Mouse (Mus musculus) embryonic facial prominence, embryonic 15.5 days (tissue): ENCODE measurements around the gene Fbln1. TPM values are rescaled to one million over a fixed set of nuclear protein-coding genes. Genes with fewer than 3 reads are reported as not detected.
A peak's percentile ranks its signal among the peaks of the same experiment; 100 is the strongest.

Experiments
- ATAC-seq: fragments of 200-750 bp; cut with Nextera tagmentation; 2 replicates; pipeline ENCODE4 v1.8.0; 2017; ENCODE audit warnings: low read depth, moderate TSS enrichment; ENCODE audit not compliant: insufficient number of reproducible peaks, low FRiP score, low TSS enrichment
- H3K27ac ChIP-seq: fragments of 300-500 bp; sonication (generic); replicated peaks from 2 replicates; pipeline ENCODE4 v1.5.1; 2015; ENCODE audit warnings: mild to moderate bottlenecking, inconsistent platforms
- H3K27me3 ChIP-seq: fragments of 300-500 bp; sonication (generic); 2 replicates; pipeline ENCODE4 v1.6.1; 2015; ENCODE audit warnings: inconsistent platforms
- H3K36me3 ChIP-seq: fragments of 300-500 bp; sonication (generic); 2 replicates; pipeline ENCODE4 v1.6.1; 2015; ENCODE audit warnings: mild to moderate bottlenecking, inconsistent platforms
- H3K4me1 ChIP-seq: fragments of 300-500 bp; sonication (generic); 2 replicates; pipeline ENCODE4 v1.6.1; 2015; ENCODE audit warnings: inconsistent platforms
- H3K4me2 ChIP-seq: fragments of 300-500 bp; sonication (generic); replicated peaks from 2 replicates; pipeline ENCODE4 v1.6.1; 2015; ENCODE audit warnings: mild to moderate bottlenecking, inconsistent platforms
- H3K4me3 ChIP-seq: fragments of 300-500 bp; sonication (generic); replicated peaks from 2 replicates; pipeline ENCODE4 v1.5.1; 2015; ENCODE audit warnings: mild to moderate bottlenecking, inconsistent platforms
- H3K9ac ChIP-seq: fragments of 300-500 bp; sonication (generic); 2 replicates; pipeline ENCODE4 v1.6.1; 2015; ENCODE audit warnings: inconsistent platforms
- H3K9me3 ChIP-seq: fragments of 300-500 bp; sonication (generic); replicated peaks from 2 replicates; pipeline ENCODE4 v1.6.1; 2016; ENCODE audit warnings: inconsistent platforms
- WGBS: fragments of 180-500 bp; shearing (Covaris S2); methylation state at CpG from one replicate; pipeline ENCODE4 v1.1.7; 2015; 5-methylcytosine and 5-hydroxymethylcytosine counted together
- polyA plus RNA-seq: library from polyadenylated mRNA; unstranded; fragments of >200 nt; fragmentation: Nextera tagmentation; extraction: Ambion mirVana; gene quantifications from 2 replicates; pipeline ENCODE4 v1.2.1, GENCODE M21; 2015

The Fbln1 gene
- 258 and 266 TPM in 2 replicates for polyA plus RNA-seq

DNA sequence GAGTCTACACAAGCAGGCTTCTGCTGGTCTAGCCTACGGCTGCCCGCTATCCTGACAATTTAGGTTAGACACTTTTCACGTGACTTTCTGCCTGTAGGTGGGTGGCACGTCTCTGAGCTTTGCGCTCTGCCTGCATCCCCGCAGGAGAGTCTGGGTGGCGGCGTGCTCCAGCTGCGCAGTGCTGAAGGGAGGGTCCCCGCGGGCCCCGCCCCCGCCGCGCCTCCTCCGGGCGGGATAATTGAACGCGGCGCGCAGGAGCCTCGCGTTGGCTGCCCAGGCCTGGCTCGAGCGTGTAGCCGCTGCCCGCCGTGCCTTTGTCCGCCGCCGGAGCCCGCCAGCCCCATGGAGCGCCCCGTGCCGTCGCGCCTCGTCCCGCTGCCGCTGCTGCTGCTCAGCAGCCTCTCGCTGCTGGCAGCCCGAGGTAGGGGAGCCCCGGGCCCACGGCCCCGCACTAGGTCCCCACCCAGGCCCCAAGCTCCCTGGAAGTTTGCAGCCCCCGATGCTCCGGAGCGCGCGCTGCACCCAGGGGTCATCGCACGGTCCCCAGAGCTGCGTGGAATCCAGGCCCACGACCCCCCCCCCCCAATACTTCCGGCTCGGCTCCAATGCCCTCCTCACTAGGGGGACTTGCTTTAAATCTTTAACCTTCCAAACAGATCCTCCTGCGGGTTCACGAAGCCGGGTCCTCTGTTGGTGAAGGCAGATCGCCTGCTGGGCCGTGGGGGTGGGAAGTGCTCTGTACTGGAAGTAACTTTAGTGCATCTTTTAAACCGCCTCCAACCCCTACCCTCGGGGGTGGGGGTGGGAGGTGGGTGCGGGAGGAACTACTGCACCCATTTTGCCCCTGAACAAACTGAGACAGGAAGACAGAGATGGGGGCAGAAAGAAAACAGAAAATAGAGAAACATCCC lies at the start of gene Fbln1:
Gene Fbln1 (plus strand): TSS at position 158 of the 911 bp plus-strand sequence.
- Histone ChIP-seq H3K9me3 (no peaks in the 10 kb centered on the region), H3K4me2 (peak within 1 kb of the TSS; percentile 92), H3K27ac (peak within 1 kb of the TSS; percentile 89), H3K36me3 (0 out of 2 replicates have a peak, but pooled peaks cover 14% of the 10 kb centered on the region), H3K4me3 (peak within 1 kb of the TSS; percentile 79), H3K4me1 (peaks cover 60% of the 10 kb centered on the region), H3K27me3 (no peaks in the 10 kb centered on the region), H3K9ac (peak within 1 kb of the TSS; percentile 79)
- under 1% methylated on average over 60 of the region's 64 CpGs for WGBS
- ATAC-seq: peak; percentile 87

DNA sequence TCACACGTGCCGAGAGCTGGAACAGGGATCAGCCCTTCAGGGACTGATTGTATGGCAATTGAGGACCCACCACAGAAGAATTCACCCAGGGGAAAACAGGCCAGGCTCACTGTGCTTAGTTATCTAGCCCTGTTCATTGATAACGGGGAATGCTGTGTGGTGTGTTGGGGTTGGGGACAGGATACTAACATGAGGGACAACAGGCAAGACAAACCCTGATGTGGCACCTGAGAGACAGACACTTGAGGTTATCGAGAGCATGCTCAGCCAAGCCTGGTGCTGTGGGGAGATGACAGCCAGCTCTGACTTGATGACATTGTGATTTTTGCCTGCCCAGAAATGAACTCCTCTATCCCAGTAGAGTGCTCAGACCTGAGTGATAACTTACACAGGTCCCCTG lies 49.6 kb upstream of the Fbln1 start:
- Histone ChIP-seq H3K27ac (no peak overlapping the region), H3K36me3 (no peaks in the 10 kb centered on the region), H3K9me3 (no peaks in the 10 kb centered on the region), H3K9ac (no peak overlapping the region), H3K27me3 (no peaks in the 10 kb centered on the region; the same call in 1 of the 2 replicates), H3K4me3 (no peak overlapping the region), H3K4me2 (no peak overlapping the region), H3K4me1 (peaks cover 11% of the 10 kb centered on the region; the same call in 1 of the 2 replicates)
- ATAC-seq: no peak
- 48% methylated on average over 4 of the region's 4 CpGs for WGBS

DNA sequence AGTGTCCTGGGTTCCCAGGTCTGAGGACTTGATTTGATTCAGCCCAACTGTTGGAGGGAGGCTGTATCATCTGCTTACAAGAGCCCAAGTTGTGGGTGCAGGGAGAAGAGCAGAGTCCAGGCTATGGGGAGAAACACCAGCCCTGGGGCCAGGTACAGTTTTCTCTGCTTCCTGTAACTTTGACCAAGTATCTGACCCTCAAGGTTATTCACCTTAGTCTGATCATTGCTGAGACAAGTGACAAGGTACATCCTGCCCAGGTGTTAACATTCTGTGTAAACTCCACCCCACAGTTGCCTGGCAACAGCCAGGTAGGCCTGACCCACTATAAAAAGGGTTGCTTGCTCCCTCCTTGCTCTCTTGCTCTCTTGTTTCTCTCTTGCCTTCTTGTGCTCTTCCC lies 44.3 kb upstream of the Fbln1 start:
- no peaks in the 10 kb centered on the region for H3K9me3 ChIP-seq
- no peak overlapping the region for H3K9ac ChIP-seq
- peaks cover 43% of the 10 kb centered on the region for H3K4me1 ChIP-seq
- H3K27ac ChIP-seq: no peak overlapping the region
- H3K27me3 ChIP-seq: no peaks in the 10 kb centered on the region
- no peak overlapping the region for H3K4me2 ChIP-seq
- no peaks in the 10 kb centered on the region for H3K36me3 ChIP-seq
- no peak overlapping the region for H3K4me3 ChIP-seq
- ATAC-seq: no peak

DNA sequence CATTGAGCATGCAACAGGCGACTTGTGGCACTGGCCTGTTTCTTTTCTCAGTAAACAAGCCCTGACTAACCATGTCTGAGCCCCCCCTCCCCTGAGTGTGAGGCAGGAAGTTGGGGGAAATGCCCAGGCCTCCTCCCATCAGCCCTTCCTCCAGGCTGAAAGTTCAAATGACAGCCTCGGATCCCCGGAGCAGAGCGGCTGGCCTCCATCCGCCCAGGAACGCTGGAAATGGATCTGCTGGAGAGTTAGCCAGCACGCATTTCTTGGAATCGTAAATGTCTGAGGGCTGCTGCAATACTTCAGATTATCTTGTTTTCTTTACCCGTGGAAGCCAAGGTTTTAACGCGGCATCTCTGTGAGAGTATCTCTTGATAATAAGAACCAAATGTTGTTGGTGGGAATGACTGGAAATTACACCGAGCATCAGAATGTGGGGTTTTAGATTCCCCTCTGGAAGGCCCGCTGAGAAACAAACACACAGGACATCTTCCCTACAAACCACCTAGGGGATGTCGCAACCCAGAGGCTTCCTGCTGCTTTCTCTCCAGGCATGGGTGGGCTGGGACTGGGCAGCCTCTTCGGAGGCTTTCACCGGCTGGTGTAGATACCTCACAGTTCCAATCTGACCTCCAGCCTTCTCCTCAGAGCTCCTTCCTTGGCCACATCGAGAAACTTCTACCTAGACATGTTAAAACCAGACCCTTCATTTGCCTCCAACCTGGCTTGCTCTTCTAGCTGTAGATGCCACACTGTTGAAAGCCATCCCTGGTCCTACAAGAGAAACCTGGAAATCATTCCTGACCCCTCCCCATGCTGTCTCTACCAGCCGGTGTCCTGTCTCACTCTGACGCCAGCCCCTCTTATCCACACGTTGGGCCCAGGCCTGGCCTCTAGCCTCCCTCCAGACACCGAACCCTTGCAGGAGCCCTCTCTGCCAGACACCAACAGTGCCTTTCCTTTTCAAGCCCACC lies 42.8 kb upstream of the Fbln1 start:
- Histone ChIP-seq H3K4me3 (no peak overlapping the region), H3K9ac (no peak overlapping the region), H3K4me1 (peaks cover 57% of the 10 kb centered on the region), H3K27ac (peak overlapping the region; percentile 82), H3K27me3 (no peaks in the 10 kb centered on the region), H3K36me3 (no peaks in the 10 kb centered on the region), H3K9me3 (no peaks in the 10 kb centered on the region), H3K4me2 (no peak overlapping the region)
- ATAC-seq: peak; percentile 29; the same call in 1 of the 2 replicates
- 27% methylated on average over 21 of the region's 21 CpGs for WGBS

DNA sequence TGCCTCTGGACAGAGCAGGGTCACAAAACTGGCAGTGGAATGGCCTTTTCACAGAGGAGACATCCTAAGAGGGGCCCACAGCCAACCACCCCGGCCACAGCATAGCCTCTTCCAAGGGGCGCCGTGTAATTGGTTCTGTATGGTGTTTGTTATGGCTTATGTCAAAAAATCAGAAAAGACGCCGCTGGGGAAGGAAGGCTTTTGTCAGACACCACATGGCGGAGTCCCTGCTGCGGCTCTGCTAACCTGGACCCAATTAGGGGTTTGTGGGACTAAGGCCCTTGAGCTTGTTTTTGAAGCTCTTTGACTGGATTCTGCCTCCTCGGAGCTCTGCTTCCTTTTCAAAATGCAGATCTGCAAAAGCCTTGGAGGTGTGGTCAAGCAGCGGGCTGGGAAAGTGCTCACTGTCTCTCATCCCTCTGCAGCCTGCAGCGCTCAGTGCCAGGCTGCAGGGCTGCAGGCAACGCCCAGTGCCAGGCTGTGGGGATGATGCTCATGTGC lies 39.3 kb upstream of the Fbln1 start:
- WGBS: 8% methylated on average over 11 of the region's 11 CpGs
- ATAC-seq: peak; percentile 78
- Histone ChIP-seq H3K4me2 (peak overlapping the region; percentile 24; the same call in 1 of the 2 replicates), H3K27me3 (no peaks in the 10 kb centered on the region), H3K9ac (no peak overlapping the region), H3K27ac (peak overlapping the region; percentile 93), H3K9me3 (no peaks in the 10 kb centered on the region), H3K4me3 (no peak overlapping the region), H3K36me3 (no peaks in the 10 kb centered on the region), H3K4me1 (peaks cover 63% of the 10 kb centered on the region)

DNA sequence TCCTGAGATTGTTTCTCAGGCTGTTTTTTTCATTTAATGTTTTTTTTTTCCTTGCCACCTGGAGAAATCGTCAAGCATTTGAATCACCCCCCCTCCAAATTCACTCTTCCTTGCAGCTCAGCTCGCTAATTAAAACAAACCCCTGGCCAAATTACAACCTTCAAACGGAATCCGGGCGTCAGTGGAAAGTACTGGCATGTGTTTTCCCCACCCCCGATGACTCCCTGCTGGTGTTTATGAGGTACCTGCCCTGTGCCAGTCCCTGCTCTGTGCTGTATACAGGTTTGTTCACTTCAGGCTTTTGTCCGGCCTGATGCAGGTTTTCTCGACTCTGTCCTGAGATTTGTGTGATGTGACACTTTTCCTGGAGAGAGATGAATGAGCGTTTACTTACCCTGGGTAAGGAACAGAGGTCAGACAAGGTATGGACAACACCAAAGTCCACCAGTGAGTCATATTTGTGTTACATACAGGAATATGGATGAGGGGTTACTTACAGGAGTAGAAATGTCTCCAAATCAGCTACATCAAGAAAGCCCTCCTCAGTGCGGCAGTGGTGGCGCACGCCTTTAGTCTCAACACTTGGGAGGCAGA lies 38.6 kb upstream of the Fbln1 start:
- H3K9ac ChIP-seq: no peak overlapping the region
- ATAC-seq: no peak
- no peak overlapping the region for H3K4me3 ChIP-seq
- peak overlapping the region; percentile 24; the same call in 1 of the 2 replicates for H3K4me2 ChIP-seq
- H3K4me1 ChIP-seq: peaks cover 65% of the 10 kb centered on the region
- H3K9me3 ChIP-seq: no peaks in the 10 kb centered on the region
- no peaks in the 10 kb centered on the region for H3K27me3 ChIP-seq
- H3K27ac ChIP-seq: peak overlapping the region; percentile 93
- 40% methylated on average over 12 of the region's 12 CpGs for WGBS
- H3K36me3 ChIP-seq: no peaks in the 10 kb centered on the region

DNA sequence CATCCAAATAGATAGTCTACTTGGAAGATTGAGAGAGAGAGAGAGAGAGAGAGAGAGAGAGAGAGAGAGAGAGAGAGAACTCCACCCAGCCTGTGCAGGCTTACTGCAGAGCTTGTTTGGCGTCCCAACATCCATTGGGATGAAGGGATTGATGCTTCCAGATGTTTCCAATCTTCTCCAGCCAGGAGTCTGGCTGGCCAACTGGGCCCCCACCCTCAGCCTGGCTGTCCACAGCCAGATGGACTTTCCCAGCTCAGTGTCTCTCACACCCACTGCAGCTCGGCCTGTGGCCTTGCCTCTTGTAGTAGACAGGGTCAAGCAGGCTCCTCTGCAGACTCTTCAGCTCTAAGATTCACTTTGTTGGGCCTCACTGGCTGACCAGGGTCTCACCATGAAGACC lies 33.7 kb upstream of the Fbln1 start:
- no peak; the same call in 1 of the 2 replicates for ATAC-seq
- no peak overlapping the region for H3K9ac ChIP-seq
- WGBS: 49% methylated on average over 2 of the region's 2 CpGs

DNA sequence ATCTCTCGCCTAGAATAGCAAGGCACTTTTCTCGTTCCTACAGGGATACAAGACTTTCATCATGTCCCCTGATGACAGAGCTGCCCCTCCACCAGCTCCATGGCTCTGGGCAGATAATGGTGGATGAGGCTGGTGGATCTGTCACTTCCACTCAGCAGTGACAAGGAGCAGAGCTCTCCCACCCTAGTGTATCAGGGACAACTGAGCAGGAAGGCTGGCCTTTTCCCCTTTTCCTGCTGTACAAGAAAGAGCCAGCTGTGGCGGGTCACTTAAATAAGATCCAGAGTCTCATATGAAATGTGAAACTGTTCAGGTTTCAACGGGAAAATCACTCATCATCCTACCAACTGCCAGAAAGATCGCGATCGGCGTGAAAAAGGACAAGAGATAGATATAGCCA lies 32.3 kb upstream of the Fbln1 start:
- 47% methylated on average over 8 of the region's 8 CpGs for WGBS
- no peak for ATAC-seq
- Histone ChIP-seq H3K9me3 (no peaks in the 10 kb centered on the region), H3K27me3 (no peaks in the 10 kb centered on the region), H3K4me2 (no peak overlapping the region; the same call in 1 of the 2 replicates), H3K36me3 (no peaks in the 10 kb centered on the region), H3K4me1 (peaks cover 32% of the 10 kb centered on the region), H3K9ac (no peak overlapping the region), H3K27ac (no peak overlapping the region), H3K4me3 (no peak overlapping the region)

More for the DNA sequence above, 33.7 kb upstream of the Fbln1 start:
- peaks cover 35% of the 10 kb centered on the region for H3K4me1 ChIP-seq
- no peak overlapping the region for H3K4me3 ChIP-seq
- no peaks in the 10 kb centered on the region for H3K27me3 ChIP-seq
- no peak overlapping the region for H3K4me2 ChIP-seq
- H3K27ac ChIP-seq: 0 out of 2 replicates have a peak overlapping the region, but pooled peaks have one; percentile 11
- H3K36me3 ChIP-seq: no peaks in the 10 kb centered on the region
- H3K9me3 ChIP-seq: no peaks in the 10 kb centered on the region

DNA sequence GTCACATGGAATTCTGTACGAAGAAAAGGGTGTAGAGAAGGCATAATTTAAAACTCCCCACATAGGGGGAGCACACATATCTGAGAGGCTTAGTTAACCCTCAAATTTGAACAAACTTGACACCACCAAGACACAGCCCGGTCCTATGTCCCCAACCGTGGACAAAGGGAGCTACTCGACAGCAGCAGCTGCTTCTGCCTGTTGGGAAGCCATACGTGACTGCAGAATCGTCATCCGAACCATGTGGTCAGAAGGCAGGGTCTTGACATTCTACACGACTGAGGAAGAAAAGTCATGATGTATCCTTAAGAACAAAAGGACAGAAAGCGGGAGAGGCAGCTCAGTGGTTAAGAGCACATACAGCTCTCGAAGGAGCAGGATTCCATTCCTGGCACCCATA lies 31.7 kb upstream of the Fbln1 start:
- Histone ChIP-seq H3K9ac (no peak overlapping the region), H3K36me3 (no peaks in the 10 kb centered on the region), H3K4me3 (no peak overlapping the region), H3K27ac (no peak overlapping the region), H3K27me3 (no peaks in the 10 kb centered on the region), H3K4me1 (peaks cover 38% of the 10 kb centered on the region), H3K4me2 (no peak overlapping the region), H3K9me3 (no peaks in the 10 kb centered on the region)
- WGBS: 49% methylated on average over 10 of the region's 10 CpGs
- no peak for ATAC-seq

DNA sequence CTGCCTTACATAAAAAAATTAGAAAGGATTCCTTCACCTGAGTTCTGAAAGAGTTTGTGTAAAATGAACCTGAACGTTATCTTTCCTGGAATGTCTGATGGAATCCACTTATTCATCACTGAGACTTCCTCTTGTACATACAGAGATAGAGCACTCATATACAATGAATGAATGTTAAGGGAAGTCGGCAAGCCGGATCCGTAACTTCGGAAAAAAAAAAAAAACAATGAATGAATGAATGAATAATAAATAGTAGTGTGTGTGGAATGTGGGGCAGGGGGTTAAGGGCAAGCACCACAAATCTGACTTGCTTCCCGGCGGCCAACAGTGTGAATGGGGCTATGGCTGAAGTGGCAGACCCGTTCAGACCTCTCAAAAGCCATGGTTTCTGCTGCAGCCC lies 28.2 kb upstream of the Fbln1 start:
- no peak for ATAC-seq
- Histone ChIP-seq H3K4me1 (peaks cover 42% of the 10 kb centered on the region), H3K4me2 (no peak overlapping the region), H3K27ac (no peak overlapping the region), H3K9ac (no peak overlapping the region), H3K4me3 (no peak overlapping the region), H3K36me3 (no peaks in the 10 kb centered on the region), H3K27me3 (no peaks in the 10 kb centered on the region), H3K9me3 (no peaks in the 10 kb centered on the region)
- WGBS: 83% methylated on average over 8 of the region's 8 CpGs
